Mouse (Mus musculus) heart, adult 2 months (tissue): ENCODE measurements around the gene Tmem200a.

Experiments
- CTCF ChIP-seq: fragments of 200-600 bp; IDR thresholded peaks from 2 replicates; pipeline ENCODE4 v1.8.1; 2022; ENCODE audit warnings: antibody characterized with exemption, mild to moderate bottlenecking, moderate library complexity
- EP300 ChIP-seq: fragments of 200-500 bp; IDR thresholded peaks from 2 replicates; pipeline ENCODE4 v1.6.1; 2011; ENCODE audit warnings: low read depth, low read length, control low read depth; ENCODE audit not compliant: insufficient read depth
- POLR2A ChIP-seq: fragments of 200-500 bp; IDR thresholded peaks from 2 replicates; pipeline ENCODE4 v1.6.1; 2011; ENCODE audit warnings: mild to moderate bottlenecking, low read depth, low read length, control low read depth; ENCODE audit not compliant: insufficient read depth

GRCm38 (mm10) chr10:25982617-25983016 is 96.2 kb downstream of the Tmem200a start:
- TF ChIP-seq POLR2A = no peak
- no peak for TF ChIP-seq CTCF
- no peak for TF ChIP-seq EP300
